Mouse (Mus musculus) heart, embryonic 13.5 days (tissue): ENCODE measurements around the gene Lrrc8d. TPM values are rescaled to one million over a fixed set of nuclear protein-coding genes. Genes with fewer than 3 reads are reported as not detected.

ENCODE experiments used
- ATAC-seq: fragments of 200-750 bp; cut with Nextera tagmentation; 2 replicates; pipeline ENCODE4 v1.8.0; 2017; ENCODE audit warnings: moderate TSS enrichment; ENCODE audit not compliant: insufficient number of reproducible peaks, low FRiP score, low TSS enrichment; ENCODE audit errors: extremely low read depth
- H3K27ac ChIP-seq: fragments of 300-500 bp; sonication (generic); replicated peaks from 2 replicates; pipeline ENCODE4 v1.5.1; 2015; ENCODE audit warnings: moderate library complexity, mild to moderate bottlenecking, inconsistent platforms
- H3K27me3 ChIP-seq: fragments of 300-500 bp; sonication (generic); replicated peaks from 2 replicates; pipeline ENCODE4 v1.6.1; 2015; ENCODE audit warnings: mild to moderate bottlenecking, inconsistent platforms
- H3K36me3 ChIP-seq: fragments of 300-500 bp; sonication (generic); 2 replicates; pipeline ENCODE4 v1.6.1; 2015; ENCODE audit warnings: mild to moderate bottlenecking, inconsistent platforms
- H3K4me1 ChIP-seq: fragments of 300-500 bp; sonication (generic); 2 replicates; pipeline ENCODE4 v1.6.1; 2015; ENCODE audit warnings: inconsistent platforms
- H3K4me2 ChIP-seq: fragments of 300-500 bp; sonication (generic); 2 replicates; pipeline ENCODE4 v1.6.1; 2015; ENCODE audit warnings: inconsistent platforms, mild to moderate bottlenecking, moderate library complexity
- H3K4me3 ChIP-seq: fragments of 300-500 bp; sonication (generic); 2 replicates; pipeline ENCODE4 v1.5.1; 2015; ENCODE audit warnings: moderate library complexity, mild to moderate bottlenecking, inconsistent platforms
- H3K9ac ChIP-seq: fragments of 300-500 bp; sonication (generic); 2 replicates; pipeline ENCODE4 v1.6.1; 2015; ENCODE audit warnings: inconsistent platforms, mild to moderate bottlenecking, moderate library complexity
- H3K9me3 ChIP-seq: fragments of 300-500 bp; sonication (generic); 2 replicates; pipeline ENCODE4 v1.6.1; 2016; ENCODE audit warnings: inconsistent platforms
- WGBS: fragments of 180-500 bp; shearing (Covaris S2); methylation state at CpG from one replicate; pipeline ENCODE4 v1.1.7; 2015; ENCODE audit warnings: mixed read lengths; 5-methylcytosine and 5-hydroxymethylcytosine counted together
- polyA plus RNA-seq: library from polyadenylated mRNA; unstranded; fragments of >200 nt; fragmentation: Nextera tagmentation; extraction: Ambion mirVana; gene quantifications from 2 replicates; pipeline ENCODE4 v1.2.1, GENCODE M21; 2015

The Lrrc8d gene
- polyA plus RNA-seq, 1 experiment from 2014 or later = 9.0 TPM

- 0 out of 2 replicates have a peak, but pooled peaks cover 13% of the 10 kb centered on the region for H3K27me3 ChIP-seq
- H3K4me3 ChIP-seq = no peak overlapping the region
- H3K27ac ChIP-seq = peak overlapping the region; percentile 26; the same call in 1 of the 2 replicates
- no peak overlapping the region for H3K9ac ChIP-seq
- H3K36me3 ChIP-seq = no peaks in the 10 kb centered on the region
- WGBS = 53% methylated on average over 10 of the region's 10 CpGs
- peaks cover 18% of the 10 kb centered on the region for H3K4me1 ChIP-seq
- no peak for ATAC-seq
- no peaks in the 10 kb centered on the region for H3K9me3 ChIP-seq
- no peak overlapping the region for H3K4me2 ChIP-seq
These were observed 9.0 kb upstream of the Lrrc8d start for GRCm38 (mm10) chr5:105690502-105691454.

GRCm38 (mm10) chr5:105691645-105692044 is 8.1 kb upstream of the Lrrc8d start:
- Histone ChIP-seq H3K27ac (no peak overlapping the region), H3K4me3 (no peak overlapping the region), H3K36me3 (no peaks in the 10 kb centered on the region), H3K4me1 (peaks cover 18% of the 10 kb centered on the region), H3K9ac (no peak overlapping the region), H3K9me3 (no peaks in the 10 kb centered on the region), H3K27me3 (peaks cover 18% of the 10 kb centered on the region; the same call in 1 of the 2 replicates), H3K4me2 (no peak overlapping the region)
- no peak for ATAC-seq
- WGBS = 77% methylated on average over 7 of the region's 7 CpGs

GRCm38 (mm10) chr5:105694339-105694930 is 5.3 kb upstream of the Lrrc8d start:
- Histone ChIP-seq H3K27ac (no peak overlapping the region), H3K4me3 (no peak overlapping the region), H3K4me2 (no peak overlapping the region), H3K9ac (no peak overlapping the region), H3K27me3 (peaks cover 41% of the 10 kb centered on the region), H3K36me3 (no peaks in the 10 kb centered on the region), H3K4me1 (peaks cover 27% of the 10 kb centered on the region), H3K9me3 (no peaks in the 10 kb centered on the region)
- ATAC-seq = no peak
- 55% methylated on average over 7 of the region's 7 CpGs for WGBS

- peaks cover 24% of the 10 kb centered on the region for H3K4me1 ChIP-seq
- 62% methylated on average over 6 of the region's 6 CpGs for WGBS
- H3K4me3 ChIP-seq = no peak overlapping the region
- H3K4me2 ChIP-seq = no peak overlapping the region
- no peak for ATAC-seq
- peaks cover 41% of the 10 kb centered on the region for H3K27me3 ChIP-seq
- no peaks in the 10 kb centered on the region for H3K9me3 ChIP-seq
- H3K36me3 ChIP-seq = no peaks in the 10 kb centered on the region
- H3K27ac ChIP-seq = no peak overlapping the region
- H3K9ac ChIP-seq = no peak overlapping the region
These were observed 3.7 kb upstream of the Lrrc8d start for GRCm38 (mm10) chr5:105696049-105696448.

GRCm38 (mm10) chr5:105697886-105698285 is 1.9 kb upstream of the Lrrc8d start:
- H3K4me3 ChIP-seq = no peak overlapping the region
- H3K9ac ChIP-seq = no peak overlapping the region
- no peak for ATAC-seq
- no peaks in the 10 kb centered on the region for H3K36me3 ChIP-seq
- H3K27me3 ChIP-seq = peaks cover 41% of the 10 kb centered on the region
- H3K9me3 ChIP-seq = no peaks in the 10 kb centered on the region
- 79% methylated on average over 3 of the region's 3 CpGs for WGBS
- no peak overlapping the region for H3K27ac ChIP-seq
- H3K4me1 ChIP-seq = peaks cover 29% of the 10 kb centered on the region
- H3K4me2 ChIP-seq = no peak overlapping the region

GRCm38 (mm10) chr5:105698694-105699093 is 1.1 kb upstream of the Lrrc8d start:
- Histone ChIP-seq H3K4me3 (peak overlapping the region; percentile 90), H3K4me2 (peak overlapping the region; percentile 91), H3K27ac (0 out of 2 replicates have a peak overlapping the region, but pooled peaks have one; percentile 6), H3K4me1 (peaks cover 33% of the 10 kb centered on the region), H3K9ac (peak overlapping the region; percentile 17; the same call in 1 of the 2 replicates), H3K36me3 (no peaks in the 10 kb centered on the region), H3K9me3 (no peaks in the 10 kb centered on the region), H3K27me3 (peaks cover 42% of the 10 kb centered on the region)
- no peak for ATAC-seq
- 30% methylated on average over 7 of the region's 7 CpGs for WGBS

GRCm38 (mm10) chr5:105700070-105700851 is 492 bp downstream of the Lrrc8d start:
- Histone ChIP-seq H3K4me1 (peaks cover 42% of the 10 kb centered on the region), H3K9me3 (no peaks in the 10 kb centered on the region), H3K4me2 (peak overlapping the region; percentile 91), H3K36me3 (no peaks in the 10 kb centered on the region), H3K4me3 (peak overlapping the region; percentile 90), H3K9ac (peak overlapping the region; percentile 94), H3K27me3 (peaks cover 42% of the 10 kb centered on the region), H3K27ac (peak overlapping the region; percentile 71)
- ATAC-seq = no peak
- under 1% methylated on average over 101 of the region's 101 CpGs for WGBS

GRCm38 (mm10) chr5:105701326-105701725 is 1.6 kb downstream of the Lrrc8d start:
- H3K4me1 ChIP-seq = peaks cover 42% of the 10 kb centered on the region
- H3K36me3 ChIP-seq = no peaks in the 10 kb centered on the region
- ATAC-seq = no peak
- no peak overlapping the region for H3K9ac ChIP-seq
- peak overlapping the region; percentile 90 for H3K4me3 ChIP-seq
- WGBS = 63% methylated on average over 9 of the region's 9 CpGs
- no peak overlapping the region for H3K27ac ChIP-seq
- H3K4me2 ChIP-seq = peak overlapping the region; percentile 91
- H3K9me3 ChIP-seq = no peaks in the 10 kb centered on the region
- H3K27me3 ChIP-seq = peaks cover 47% of the 10 kb centered on the region

GRCm38 (mm10) chr5:105701844-105702243 is 2.1 kb downstream of the Lrrc8d start:
- no peak overlapping the region for H3K27ac ChIP-seq
- H3K4me3 ChIP-seq = no peak overlapping the region
- WGBS = 72% methylated on average over 8 of the region's 8 CpGs
- ATAC-seq = no peak
- no peaks in the 10 kb centered on the region for H3K36me3 ChIP-seq
- no peak overlapping the region for H3K4me2 ChIP-seq
- H3K27me3 ChIP-seq = peaks cover 48% of the 10 kb centered on the region
- H3K4me1 ChIP-seq = peaks cover 42% of the 10 kb centered on the region
- no peaks in the 10 kb centered on the region for H3K9me3 ChIP-seq
- no peak overlapping the region for H3K9ac ChIP-seq

- Histone ChIP-seq H3K4me2 (no peak overlapping the region), H3K36me3 (no peaks in the 10 kb centered on the region), H3K4me1 (peaks cover 42% of the 10 kb centered on the region), H3K9me3 (no peaks in the 10 kb centered on the region), H3K4me3 (no peak overlapping the region), H3K27ac (no peak overlapping the region), H3K9ac (no peak overlapping the region), H3K27me3 (peaks cover 48% of the 10 kb centered on the region)
- ATAC-seq = no peak
- WGBS = 76% methylated on average over 9 of the region's 9 CpGs
These were observed 3.0 kb downstream of the Lrrc8d start for GRCm38 (mm10) chr5:105702580-105703285.
